Mouse (Mus musculus): ENCODE results near the gene Olfr720.

Olfr720 gene

GRCm38 (mm10) chr14:14186738-14187137 is at the start of gene Olfr720:
TSS of gene Olfr720 (minus strand) at chr14:14186838.
- no peak for DNase-seq (ENCODE audit: extremely low spot score)

Measured in embryo, embryonic 9.5 days (tissue).